Mouse (Mus musculus) small intestine, adult 2 months (tissue): ENCODE measurements around the gene Zbtb8os.

Experiments
- CTCF ChIP-seq: fragments of 200-500 bp; IDR thresholded peaks from 2 replicates; pipeline ENCODE4 v1.5.1; 2012; ENCODE audit warnings: low read depth, mild to moderate bottlenecking, control low read depth, inconsistent platforms, low read length, moderate library complexity, mixed read lengths; ENCODE audit not compliant: insufficient replicate concordance, insufficient read length; ENCODE audit errors: extremely low read depth
- POLR2A ChIP-seq: fragments of 200-500 bp; IDR thresholded peaks from 2 replicates; pipeline ENCODE4 v1.6.1; 2012; ENCODE audit warnings: low read depth, mild to moderate bottlenecking, control low read depth, inconsistent platforms, low read length, moderate library complexity

DNA sequence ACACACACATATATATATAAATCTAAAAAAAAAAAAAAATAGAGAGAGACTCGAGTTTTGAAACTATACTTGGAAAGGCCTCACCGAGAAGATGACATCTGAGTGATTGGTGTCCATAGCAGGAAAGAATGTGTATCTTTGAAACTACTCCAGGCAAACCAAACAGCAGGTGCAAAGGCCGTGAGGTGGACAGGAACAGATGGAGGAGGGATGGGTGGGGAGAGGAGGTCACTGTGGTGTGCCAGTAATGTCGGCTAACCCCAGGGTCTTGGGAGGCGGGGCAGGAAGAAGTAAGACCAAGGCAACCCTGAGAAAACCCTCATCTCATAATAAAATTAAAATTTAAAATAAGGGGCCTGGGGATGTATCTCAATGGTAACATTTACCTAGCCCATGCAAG, 40.3 kb downstream of the Zbtb8os start:
- TF ChIP-seq POLR2A: no peak
- TF ChIP-seq CTCF: no peak
